Mouse (Mus musculus): ENCODE results near the gene Thap3. TPM values are rescaled to one million over a fixed set of nuclear protein-coding genes. Genes with fewer than 3 reads are reported as not detected.
"Not testable (repeated sequence)": the region's sequence is repeated elsewhere in the genome, so short reads cannot be mapped to it uniquely, and the experiment has no call there.

Thap3 gene
- 1.8 and 2.4 TPM in 2 replicates for polyA plus RNA-seq (2012)

- H3K9me3 ChIP-seq (ENCODE audit: control insufficient read depth, low read length): no peaks in the 10 kb centered on the region
- peak within 1 kb of the TSS; percentile 88 for H3K4me3 ChIP-seq (replicated peaks)
- peaks cover 16% of the 10 kb centered on the region for H3K27me3 ChIP-seq (ENCODE audit: control insufficient read depth)
- TF ChIP-seq GATA1 (IDR thresholded peaks at IDR 0.05; ENCODE audit: low read length) (no peak), TAL1 (IDR thresholded peaks at IDR 0.05; ENCODE audit: low read length) (no peak)
- H3K4me1 ChIP-seq (ENCODE audit: control insufficient read depth): peaks cover 43% of the 10 kb centered on the region
- peaks cover 54% of the 10 kb centered on the region for H3K36me3 ChIP-seq (ENCODE audit: control insufficient read depth)
These were observed at the start of gene Thap3 for GRCm38 (mm10) chr4:151988342-151989109. Thap3 (minus strand) TSS chr4:151988997.

GRCm38 (mm10) chr4:152038225-152038984 lies 49.6 kb upstream of the Thap3 start, which contains the start of gene Tas1r1:
Tas1r1 (minus strand) TSS chr4:152038568.
- H3K9me3 ChIP-seq (ENCODE audit: control insufficient read depth, low read length): no peaks in the 10 kb centered on the region
- TF ChIP-seq GATA1 (IDR thresholded peaks at IDR 0.05; ENCODE audit: low read length): no peak
- no peak for TF ChIP-seq TAL1 (IDR thresholded peaks at IDR 0.05; ENCODE audit: low read length)
- peaks cover 42% of the 10 kb centered on the region for H3K4me1 ChIP-seq (ENCODE audit: control insufficient read depth)
- H3K36me3 ChIP-seq (ENCODE audit: control insufficient read depth): peaks cover 26% of the 10 kb centered on the region
- no peaks in the 10 kb centered on the region for H3K27me3 ChIP-seq (ENCODE audit: control insufficient read depth)
- peak within 1 kb of the TSS; percentile 91 for H3K4me3 ChIP-seq (replicated peaks)

- H3K9me3 ChIP-seq (ENCODE audit: control insufficient read depth, low read length); H3K4me3 ChIP-seq (replicated peaks); H3K36me3 ChIP-seq (ENCODE audit: control insufficient read depth); H3K27me3 ChIP-seq (ENCODE audit: control insufficient read depth): not testable (repeated sequence)
- H3K4me1 ChIP-seq (ENCODE audit: control insufficient read depth): peaks cover 33% of the 10 kb centered on the region
These were observed 47.7 kb upstream of the Thap3 start for GRCm38 (mm10) chr4:152036464-152036863.

GRCm38 (mm10) chr4:152032922-152033321 lies 44.1 kb upstream of the Thap3 start:
- TF ChIP-seq GATA1 (IDR thresholded peaks at IDR 0.05; ENCODE audit: low read length): no peak
- no peak for TF ChIP-seq TAL1 (IDR thresholded peaks at IDR 0.05; ENCODE audit: low read length)
- Histone ChIP-seq H3K4me3 (replicated peaks) (no peak overlapping the region), H3K9me3 (ENCODE audit: control insufficient read depth, low read length) (no peaks in the 10 kb centered on the region), H3K36me3 (ENCODE audit: control insufficient read depth) (no peaks in the 10 kb centered on the region), H3K27me3 (ENCODE audit: control insufficient read depth) (peaks cover 4% of the 10 kb centered on the region; the same call in 1 of the 2 replicates), H3K4me1 (ENCODE audit: control insufficient read depth) (peaks cover 9% of the 10 kb centered on the region)

- peaks cover 34% of the 10 kb centered on the region for H3K4me1 ChIP-seq (ENCODE audit: control insufficient read depth)
- H3K9me3 ChIP-seq (ENCODE audit: control insufficient read depth, low read length): no peaks in the 10 kb centered on the region
- no peak overlapping the region for H3K4me3 ChIP-seq (replicated peaks)
- H3K36me3 ChIP-seq (ENCODE audit: control insufficient read depth): peaks cover 10% of the 10 kb centered on the region
- peaks cover 4% of the 10 kb centered on the region; the same call in 1 of the 2 replicates for H3K27me3 ChIP-seq (ENCODE audit: control insufficient read depth)
- TF ChIP-seq TAL1 (IDR thresholded peaks at IDR 0.05; ENCODE audit: low read length) (no peak), GATA1 (IDR thresholded peaks at IDR 0.05; ENCODE audit: low read length) (no peak)
These were observed 41.2 kb upstream of the Thap3 start for GRCm38 (mm10) chr4:152029997-152030396.

GRCm38 (mm10) chr4:152029087-152029486 lies 40.3 kb upstream of the Thap3 start:
- H3K4me3 ChIP-seq (replicated peaks): no peak overlapping the region
- no peaks in the 10 kb centered on the region for H3K9me3 ChIP-seq (ENCODE audit: control insufficient read depth, low read length)
- peaks cover 4% of the 10 kb centered on the region; the same call in 1 of the 2 replicates for H3K27me3 ChIP-seq (ENCODE audit: control insufficient read depth)
- peaks cover 43% of the 10 kb centered on the region for H3K4me1 ChIP-seq (ENCODE audit: control insufficient read depth)
- no peak for TF ChIP-seq TAL1 (IDR thresholded peaks at IDR 0.05; ENCODE audit: low read length)
- TF ChIP-seq GATA1 (IDR thresholded peaks at IDR 0.05; ENCODE audit: low read length): no peak
- H3K36me3 ChIP-seq (ENCODE audit: control insufficient read depth): peaks cover 19% of the 10 kb centered on the region

- peaks cover 47% of the 10 kb centered on the region for H3K4me1 ChIP-seq (ENCODE audit: control insufficient read depth)
- peaks cover 25% of the 10 kb centered on the region for H3K36me3 ChIP-seq (ENCODE audit: control insufficient read depth)
- peak overlapping the region; percentile 77 for H3K4me3 ChIP-seq (replicated peaks)
- H3K9me3 ChIP-seq (ENCODE audit: control insufficient read depth, low read length): no peaks in the 10 kb centered on the region
- TF ChIP-seq GATA1 (IDR thresholded peaks at IDR 0.05; ENCODE audit: low read length) (no peak), TAL1 (IDR thresholded peaks at IDR 0.05; ENCODE audit: low read length) (no peak)
- H3K27me3 ChIP-seq (ENCODE audit: control insufficient read depth): peaks cover 4% of the 10 kb centered on the region; the same call in 1 of the 2 replicates
These were observed 39.7 kb upstream of the Thap3 start for GRCm38 (mm10) chr4:152028456-152028855.

GRCm38 (mm10) chr4:152027524-152027923 lies 38.7 kb upstream of the Thap3 start, which contains the start of gene Zbtb48:
Zbtb48 (minus strand) TSS chr4:152027671.
- TF ChIP-seq TAL1 (IDR thresholded peaks at IDR 0.05; ENCODE audit: low read length): no peak
- TF ChIP-seq GATA1 (IDR thresholded peaks at IDR 0.05; ENCODE audit: low read length): no peak
- Histone ChIP-seq H3K9me3 (ENCODE audit: control insufficient read depth, low read length) (no peaks in the 10 kb centered on the region), H3K4me1 (ENCODE audit: control insufficient read depth) (peaks cover 48% of the 10 kb centered on the region), H3K27me3 (ENCODE audit: control insufficient read depth) (peaks cover 4% of the 10 kb centered on the region; the same call in 1 of the 2 replicates), H3K36me3 (ENCODE audit: control insufficient read depth) (peaks cover 34% of the 10 kb centered on the region), H3K4me3 (replicated peaks) (peak within 1 kb of the TSS; percentile 77)

All from erythroblast, embryonic 14.5 days (primary cell).